ENCODE assay signal across 11 mouse cellular contexts in genomic region chr10:83145836-83146235, GRCm38 (mm10).
DNase-seq lines count a peak whose midpoint lies in the region; ATAC-seq and TF ChIP-seq lines count a peak whose summit lies in the region.
"Had no signal": no experiment of that assay in that cellular context is flagged by ENCODE, and none has a peak within 500 bp of the region (broad histone marks: within the 10 kb centered on the region; RNA-seq: fewer than 3 reads in every experiment).

No protein-coding gene starts in this region.

- no peak overlapping the region for H3K9ac ChIP-seq in forebrain, postnatal 0 days
- no peak overlapping the region for H3K9ac ChIP-seq in forebrain, embryonic 14.5 days (ENCODE audit: low read length)
- H3K9ac ChIP-seq in midbrain, embryonic 11.5 days (ENCODE audit: low read length): no peak overlapping the region
- no peak overlapping the region for H3K9ac ChIP-seq in midbrain, postnatal 0 days (replicated peaks; ENCODE audit: low read length, poor library complexity, severe bottlenecking)

- no peak overlapping the region for H3K4me2 ChIP-seq in forebrain, postnatal 0 days (ENCODE audit: low read depth)
- no peak overlapping the region for H3K4me2 ChIP-seq in forebrain, embryonic 14.5 days (ENCODE audit: low read length)
- H3K4me2 ChIP-seq in midbrain, embryonic 11.5 days: no peak overlapping the region
- no peak overlapping the region for H3K4me2 ChIP-seq in midbrain, postnatal 0 days (ENCODE audit: low read depth, low read length, poor library complexity, severe bottlenecking)
- H3K4me2 ChIP-seq: heart, embryonic 11.5 days had no signal

- no peak overlapping the region for H3K27ac ChIP-seq in forebrain, postnatal 0 days (ENCODE audit: low read depth, low read length)
- no peak overlapping the region for H3K27ac ChIP-seq in forebrain, embryonic 14.5 days (ENCODE audit: low read depth, low read length)
- no peak overlapping the region for H3K27ac ChIP-seq in midbrain, embryonic 11.5 days (ENCODE audit: low read depth, low read length)
- H3K27ac ChIP-seq in midbrain, postnatal 0 days (ENCODE audit: low read depth, low read length): no peak overlapping the region
- H3K27ac ChIP-seq in heart, embryonic 10.5 days: no peak overlapping the region
- H3K27ac ChIP-seq: left cerebral cortex, adult 2 months had no signal

- peaks cover 12% of the 10 kb centered on the region; the same call in 1 of the 2 replicates for H3K4me1 ChIP-seq in forebrain, postnatal 0 days (ENCODE audit: insufficient read depth)
- H3K4me1 ChIP-seq in forebrain, embryonic 14.5 days (ENCODE audit: control insufficient read depth, insufficient read depth, low read length): peaks cover 8% of the 10 kb centered on the region
- no peaks in the 10 kb centered on the region for H3K4me1 ChIP-seq in midbrain, embryonic 11.5 days (ENCODE audit: control insufficient read depth, insufficient read depth, low read length)
- peaks cover 11% of the 10 kb centered on the region; the same call in 1 of the 2 replicates for H3K4me1 ChIP-seq in midbrain, postnatal 0 days (ENCODE audit: insufficient read depth, low read length)
- peaks cover 3% of the 10 kb centered on the region; the same call in 1 of the 2 replicates for H3K4me1 ChIP-seq in heart, embryonic 10.5 days

- no peak overlapping the region for H3K4me3 ChIP-seq in forebrain, postnatal 0 days (ENCODE audit: low read depth, low read length)
- H3K4me3 ChIP-seq in forebrain, embryonic 14.5 days (ENCODE audit: low read depth, low read length): no peak overlapping the region
- no peak overlapping the region for H3K4me3 ChIP-seq in midbrain, embryonic 11.5 days (ENCODE audit: low read depth, low read length)
- no peak overlapping the region for H3K4me3 ChIP-seq in midbrain, postnatal 0 days (ENCODE audit: low read depth, low read length)
- H3K4me3 ChIP-seq in heart, embryonic 10.5 days: no peak overlapping the region
- H3K4me3 ChIP-seq: left cerebral cortex, adult 2 months had no signal

- no peak for DNase-seq in forebrain, postnatal 0 days
- DNase-seq in forebrain, embryonic 14.5 days (ENCODE audit: low spot score): no peak
- peak; percentile 86 for DNase-seq in midbrain, embryonic 11.5 days (ENCODE audit: low spot score, missing footprints)
- DNase-seq in midbrain, postnatal 0 days (ENCODE audit: low spot score): no peak
- peak; percentile 45 for DNase-seq in kidney, postnatal 14 days
- DNase-seq in retina, postnatal 1 day: peak; percentile 58
- no peak for DNase-seq in cerebellum, postnatal 25 days
- no peak for DNase-seq in heart, embryonic 10.5 days (ENCODE audit: low spot score)
- DNase-seq: cerebellum, postnatal 14 days had no signal

- no peak for TF ChIP-seq CTCF in forebrain, postnatal 0 days (IDR thresholded peaks at IDR 0.05; ENCODE audit: low read depth)
- no peak for TF ChIP-seq CTCF in midbrain, postnatal 0 days (IDR thresholded peaks at IDR 0.05)

- peak; percentile 21; the same call in 1 of the 2 replicates for ATAC-seq in forebrain, postnatal 0 days
- ATAC-seq in forebrain, embryonic 14.5 days: no peak
- ATAC-seq in midbrain, embryonic 11.5 days (ENCODE audit: low FRiP score): peak; percentile 48; the same call in 1 of the 2 replicates
- ATAC-seq in midbrain, postnatal 0 days (ENCODE audit: low FRiP score): no peak

- 24% methylated on average over 14 of the region's 14 CpGs for WGBS in forebrain, postnatal 0 days
- WGBS in forebrain, embryonic 14.5 days: 16% methylated on average over 14 of the region's 14 CpGs
- 46% methylated on average over 14 of the region's 14 CpGs for WGBS in midbrain, embryonic 11.5 days
- 55% methylated on average over 14 of the region's 14 CpGs for WGBS in midbrain, postnatal 0 days
- WGBS in heart, embryonic 10.5 days: 72% methylated on average over 14 of the region's 14 CpGs

- H3K36me3 ChIP-seq in forebrain, postnatal 0 days (ENCODE audit: insufficient read depth): no peaks in the 10 kb centered on the region
- H3K36me3 ChIP-seq in forebrain, embryonic 14.5 days (ENCODE audit: control insufficient read depth, insufficient read depth, low read length): no peaks in the 10 kb centered on the region
- H3K36me3 ChIP-seq in midbrain, embryonic 11.5 days (ENCODE audit: control insufficient read depth, insufficient read depth, low read length): no peaks in the 10 kb centered on the region
- H3K36me3 ChIP-seq in midbrain, postnatal 0 days (ENCODE audit: insufficient read depth, low read length): no peaks in the 10 kb centered on the region
- no peaks in the 10 kb centered on the region for H3K36me3 ChIP-seq in heart, embryonic 10.5 days

- no peaks in the 10 kb centered on the region for H3K27me3 ChIP-seq in forebrain, postnatal 0 days (ENCODE audit: insufficient read depth, low read length)
- no peaks in the 10 kb centered on the region for H3K27me3 ChIP-seq in forebrain, embryonic 14.5 days (replicated peaks; ENCODE audit: control insufficient read depth, insufficient read depth, low read length)
- no peaks in the 10 kb centered on the region for H3K27me3 ChIP-seq in midbrain, embryonic 11.5 days (ENCODE audit: control insufficient read depth, insufficient read depth, low read length)
- H3K27me3 ChIP-seq in midbrain, postnatal 0 days (ENCODE audit: insufficient read depth, low read length): no peaks in the 10 kb centered on the region
- H3K27me3 ChIP-seq in heart, embryonic 10.5 days (ENCODE audit: insufficient read depth, poor library complexity, severe bottlenecking): 0 out of 2 replicates have a peak, but pooled peaks cover 12% of the 10 kb centered on the region

- H3K9me3 ChIP-seq in forebrain, postnatal 0 days (ENCODE audit: low read length): no peaks in the 10 kb centered on the region
- no peaks in the 10 kb centered on the region for H3K9me3 ChIP-seq in forebrain, embryonic 14.5 days (replicated peaks; ENCODE audit: control insufficient read depth, low read length)
- no peaks in the 10 kb centered on the region for H3K9me3 ChIP-seq in midbrain, embryonic 11.5 days (ENCODE audit: control insufficient read depth, low read length)
- H3K9me3 ChIP-seq in midbrain, postnatal 0 days (ENCODE audit: low read length): no peaks in the 10 kb centered on the region
- H3K9me3 ChIP-seq in heart, embryonic 10.5 days: no peaks in the 10 kb centered on the region

Comparison
In these comparisons a context has a peak if more than half of its experiments do, and no peak if none do; other contexts are left out.
1. ATAC-seq: peak in forebrain, postnatal 0 days (single experiment) and midbrain, embryonic 11.5 days (single experiment); none in forebrain, embryonic 14.5 days (single experiment) and midbrain, postnatal 0 days (single experiment).
2. DNase-seq: peak in midbrain, embryonic 11.5 days (single experiment), kidney, postnatal 14 days (single experiment) and retina, postnatal 1 day (single experiment); none in forebrain, postnatal 0 days (single experiment), forebrain, embryonic 14.5 days (single experiment), midbrain, postnatal 0 days (single experiment), cerebellum, postnatal 25 days (0 of 2) and heart, embryonic 10.5 days (single experiment).